Mouse (Mus musculus) midbrain, embryonic 15.5 days (tissue): ENCODE results near the gene Slc25a24. TPM values are rescaled to one million over a fixed set of nuclear protein-coding genes. Genes with fewer than 3 reads are reported as not detected.

Source experiments
- ATAC-seq: fragments of 200-750 bp; cut with Nextera tagmentation; replicated peaks from 2 replicates; pipeline ENCODE4 v1.8.0; 2017; ENCODE audit warnings: moderate TSS enrichment
- H3K27ac ChIP-seq: fragments of 300-500 bp; sonication (generic); 2 replicates; pipeline ENCODE4 v1.5.1; 2015; ENCODE audit warnings: mild to moderate bottlenecking, inconsistent platforms
- H3K27me3 ChIP-seq: fragments of 300-500 bp; sonication (generic); replicated peaks from 2 replicates; pipeline ENCODE4 v1.6.1; 2015; ENCODE audit warnings: inconsistent platforms
- H3K36me3 ChIP-seq: fragments of 300-500 bp; sonication (generic); replicated peaks from 2 replicates; pipeline ENCODE4 v1.6.1; 2015; ENCODE audit warnings: inconsistent platforms
- H3K4me1 ChIP-seq: fragments of 300-500 bp; sonication (generic); 2 replicates; pipeline ENCODE4 v1.6.1; 2015; ENCODE audit warnings: inconsistent platforms
- H3K4me2 ChIP-seq: fragments of 300-500 bp; sonication (generic); 2 replicates; pipeline ENCODE4 v1.6.1; 2015; ENCODE audit warnings: inconsistent platforms, mild to moderate bottlenecking, moderate library complexity
- H3K4me3 ChIP-seq: fragments of 300-500 bp; sonication (generic); 2 replicates; pipeline ENCODE4 v1.5.1; 2015; ENCODE audit warnings: mild to moderate bottlenecking, inconsistent platforms
- H3K9ac ChIP-seq: fragments of 300-500 bp; sonication (generic); 2 replicates; pipeline ENCODE4 v1.6.1; 2015; ENCODE audit warnings: mild to moderate bottlenecking, inconsistent platforms
- H3K9me3 ChIP-seq: fragments of 300-500 bp; sonication (generic); 2 replicates; pipeline ENCODE4 v1.6.1; 2016; ENCODE audit warnings: inconsistent platforms
- WGBS: fragments of 180-500 bp; shearing (Covaris S2); methylation state at CpG from one replicate; pipeline ENCODE4 v1.1.7; 2015; ENCODE audit warnings: mixed read lengths; 5-methylcytosine and 5-hydroxymethylcytosine counted together
- polyA plus RNA-seq: library from polyadenylated mRNA; unstranded; fragments of >200 nt; fragmentation: Nextera tagmentation; extraction: Ambion mirVana; gene quantifications from 2 replicates; pipeline ENCODE4 v1.2.1, GENCODE M21; 2015

Slc25a24 gene
- polyA plus RNA-seq = 4.5 and 5.6 TPM in 2 replicates

DNA sequence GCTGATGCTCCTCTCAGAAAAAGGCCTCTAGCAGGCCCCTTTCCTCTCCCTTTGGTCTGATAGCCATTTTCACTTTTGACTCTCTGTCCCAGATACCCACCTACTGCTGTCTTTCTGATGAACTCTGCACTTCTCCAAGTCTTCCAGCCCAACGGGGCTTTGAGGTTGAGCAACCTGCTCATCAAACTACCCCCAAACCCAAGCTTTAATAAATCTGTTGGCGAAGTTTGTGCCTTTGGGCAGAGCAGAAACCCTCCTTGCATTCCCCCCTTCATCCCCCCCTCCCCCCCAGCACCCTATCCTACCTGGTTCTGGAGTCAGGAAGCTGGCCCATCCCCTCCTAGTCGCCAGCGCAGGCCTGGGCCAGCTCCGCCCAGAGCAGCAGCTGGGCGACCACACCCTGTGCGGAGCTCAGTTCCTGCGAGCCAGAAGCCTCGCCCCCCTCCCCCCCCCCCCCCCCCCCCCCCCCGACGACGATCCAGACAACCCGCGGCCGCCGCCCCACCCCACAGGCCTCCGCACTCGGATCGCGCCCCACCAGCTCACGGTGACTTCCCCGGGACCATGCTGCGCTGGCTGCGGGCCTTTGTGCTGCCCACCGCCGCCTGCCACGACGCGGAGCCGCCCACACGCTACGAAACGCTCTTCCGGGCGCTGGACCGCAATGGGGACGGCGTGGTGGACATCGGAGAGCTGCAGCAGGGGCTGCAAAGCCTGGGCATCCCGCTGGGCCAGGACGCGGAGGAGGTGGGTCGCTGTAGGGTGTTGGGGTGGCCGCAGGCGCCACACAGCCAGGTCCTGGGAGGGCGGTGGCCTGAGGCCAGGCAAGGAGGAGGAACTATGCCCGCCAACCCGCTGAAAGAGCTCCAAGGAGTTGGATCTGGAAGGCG, at the start of gene Slc25a24:
Gene Slc25a24, plus strand, starts transcription at position 509 of the 890 bp plus-strand sequence.
- Histone ChIP-seq H3K4me1 (peaks cover 18% of the 10 kb centered on the region), H3K27ac (peak within 1 kb of the TSS; percentile 64; the same call in 1 of the 2 replicates), H3K4me3 (peak within 1 kb of the TSS; percentile 80), H3K9me3 (no peaks in the 10 kb centered on the region), H3K4me2 (peak within 1 kb of the TSS; percentile 93), H3K36me3 (no peaks in the 10 kb centered on the region), H3K27me3 (no peaks in the 10 kb centered on the region), H3K9ac (peak within 1 kb of the TSS; percentile 87)
- peak; percentile 90 for ATAC-seq
- 2% methylated on average over 35 of the region's 49 CpGs for WGBS

DNA sequence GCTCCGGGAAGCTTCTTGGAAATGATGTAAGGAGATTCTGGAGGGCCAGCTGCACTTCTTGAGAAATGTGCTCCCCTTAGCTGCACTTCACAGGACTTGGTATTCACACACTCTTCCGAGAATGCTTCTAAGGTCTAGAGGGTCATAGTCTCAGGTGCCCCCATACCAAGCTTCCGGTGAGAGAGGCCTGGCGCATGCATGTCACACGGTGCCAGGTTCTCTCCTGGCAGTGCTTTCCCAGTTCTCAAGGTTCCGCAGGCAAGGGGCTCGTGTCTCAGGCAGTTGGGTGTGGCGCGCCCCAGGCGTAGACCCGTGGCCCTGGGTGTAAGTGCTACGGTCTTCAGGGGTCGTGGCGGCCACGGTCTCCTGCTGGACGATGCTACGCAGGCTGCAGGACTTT, 42.8 kb upstream of the Slc25a24 start, which contains the start of gene Slc25a54:
Gene Slc25a54, plus strand, starts transcription at position 301 of the 400 bp plus-strand sequence.
- Histone ChIP-seq H3K27me3 (no peaks in the 10 kb centered on the region), H3K9me3 (no peaks in the 10 kb centered on the region), H3K4me2 (no peak within 1 kb of the TSS), H3K9ac (no peak within 1 kb of the TSS), H3K36me3 (no peaks in the 10 kb centered on the region), H3K4me3 (no peak within 1 kb of the TSS), H3K27ac (no peak within 1 kb of the TSS), H3K4me1 (no peaks in the 10 kb centered on the region)
- ATAC-seq = no peak
- WGBS = 93% methylated on average over 17 of the region's 17 CpGs

DNA sequence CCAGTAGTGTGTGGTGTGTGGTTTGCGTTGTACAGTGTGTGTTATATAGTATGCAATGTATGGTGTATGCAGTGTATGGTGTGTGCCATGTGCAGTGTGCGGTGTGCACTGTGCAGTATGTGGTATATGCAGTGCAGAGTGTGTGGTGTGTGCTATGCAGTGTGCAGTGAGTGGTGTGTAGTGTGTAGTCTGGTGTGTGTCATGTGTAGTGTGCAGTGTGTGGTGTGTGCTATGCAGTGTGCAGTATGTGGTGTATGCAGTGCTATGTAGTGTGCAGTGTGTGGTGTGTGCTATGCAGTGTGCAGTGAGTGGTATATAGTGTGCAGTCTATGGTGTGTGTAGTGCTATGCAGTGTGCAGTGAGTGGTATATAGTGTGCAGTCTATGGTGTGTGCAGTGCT, 38.5 kb upstream of the Slc25a24 start:
- Histone ChIP-seq H3K9ac (no peak overlapping the region), H3K4me1 (no peaks in the 10 kb centered on the region), H3K9me3 (no peaks in the 10 kb centered on the region), H3K27ac (no peak overlapping the region), H3K36me3 (no peaks in the 10 kb centered on the region), H3K27me3 (no peaks in the 10 kb centered on the region), H3K4me2 (no peak overlapping the region), H3K4me3 (no peak overlapping the region)
- WGBS = 93% methylated on average over 2 of the region's 2 CpGs
- ATAC-seq = no peak

DNA sequence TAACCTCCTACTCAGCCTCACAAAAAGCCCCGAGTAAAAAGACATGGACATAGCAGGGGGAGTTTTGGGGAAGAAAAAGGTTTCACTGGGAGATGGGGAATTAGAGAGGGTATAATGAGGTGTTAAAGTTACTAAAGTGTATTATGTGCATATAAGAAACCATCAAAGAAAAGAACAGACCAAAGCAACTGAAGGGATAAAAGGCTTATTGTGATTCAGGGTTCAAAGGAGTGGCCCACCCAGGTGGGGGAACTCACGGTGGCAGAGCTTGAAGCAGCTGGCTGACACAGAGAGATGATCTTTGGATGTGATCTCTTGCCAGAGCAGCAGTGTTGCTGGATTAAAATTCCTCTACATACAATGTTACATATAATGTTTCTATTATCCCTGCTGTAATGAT, 34.5 kb upstream of the Slc25a24 start:
- Histone ChIP-seq H3K9me3 (no peaks in the 10 kb centered on the region), H3K4me1 (no peaks in the 10 kb centered on the region), H3K4me3 (no peak overlapping the region), H3K36me3 (no peaks in the 10 kb centered on the region), H3K9ac (no peak overlapping the region), H3K27me3 (no peaks in the 10 kb centered on the region), H3K27ac (no peak overlapping the region), H3K4me2 (no peak overlapping the region)
- 0 out of 2 replicates have a peak, but pooled peaks have one; percentile 24 for ATAC-seq
- 2% methylated on average over 2 of the region's 2 CpGs for WGBS

DNA sequence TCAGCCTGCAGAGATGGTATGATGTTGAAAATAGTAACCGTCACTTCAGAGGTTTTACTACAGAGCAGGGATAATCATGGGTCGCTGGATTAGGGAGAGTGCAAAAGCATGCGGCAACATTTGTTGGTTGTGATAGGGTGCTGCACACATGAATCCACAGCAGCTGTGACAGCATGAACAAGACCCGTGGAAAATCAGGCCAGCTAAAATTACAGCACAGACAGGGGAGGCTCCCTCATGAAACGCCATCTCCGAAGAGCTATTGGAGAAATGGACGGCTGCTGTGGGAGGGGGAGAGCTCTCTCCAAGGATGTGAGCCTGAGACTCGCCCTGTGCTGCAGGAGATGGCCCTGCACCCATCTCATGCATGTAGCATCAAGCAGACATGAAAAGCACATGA, 18.2 kb upstream of the Slc25a24 start:
- H3K4me2 ChIP-seq = no peak overlapping the region
- no peak overlapping the region for H3K9ac ChIP-seq
- no peaks in the 10 kb centered on the region for H3K27me3 ChIP-seq
- 52% methylated on average over 8 of the region's 8 CpGs for WGBS
- H3K4me1 ChIP-seq = no peaks in the 10 kb centered on the region
- H3K9me3 ChIP-seq = no peaks in the 10 kb centered on the region
- no peak overlapping the region for H3K4me3 ChIP-seq
- no peaks in the 10 kb centered on the region for H3K36me3 ChIP-seq
- H3K27ac ChIP-seq = no peak overlapping the region
- ATAC-seq = no peak

DNA sequence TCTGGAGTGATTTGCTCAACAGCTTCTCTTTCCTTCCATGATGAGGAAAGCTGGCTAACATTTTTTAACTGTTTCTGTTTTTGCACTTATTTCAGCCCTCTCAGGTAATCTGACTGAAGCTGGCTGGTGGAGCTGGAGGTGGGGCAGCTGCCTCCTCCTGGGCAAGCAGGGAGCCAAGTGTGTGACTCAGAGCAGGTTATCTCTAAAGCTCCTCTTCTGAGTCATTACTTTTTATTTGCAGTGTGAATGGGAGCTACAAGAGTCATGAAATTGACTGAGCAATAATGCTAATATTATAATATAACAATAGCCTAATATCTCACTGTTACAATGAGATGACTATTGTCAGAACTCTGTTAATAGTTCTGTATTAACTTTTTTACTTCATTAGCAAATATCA, 5.8 kb upstream of the Slc25a24 start:
- no peaks in the 10 kb centered on the region for H3K9me3 ChIP-seq
- H3K4me1 ChIP-seq = peaks cover 3% of the 10 kb centered on the region; the same call in 1 of the 2 replicates
- no peak overlapping the region for H3K4me3 ChIP-seq
- no peak overlapping the region for H3K9ac ChIP-seq
- ATAC-seq = no peak
- H3K4me2 ChIP-seq = no peak overlapping the region
- no peaks in the 10 kb centered on the region for H3K27me3 ChIP-seq
- no peaks in the 10 kb centered on the region for H3K36me3 ChIP-seq
- no peak overlapping the region for H3K27ac ChIP-seq

DNA sequence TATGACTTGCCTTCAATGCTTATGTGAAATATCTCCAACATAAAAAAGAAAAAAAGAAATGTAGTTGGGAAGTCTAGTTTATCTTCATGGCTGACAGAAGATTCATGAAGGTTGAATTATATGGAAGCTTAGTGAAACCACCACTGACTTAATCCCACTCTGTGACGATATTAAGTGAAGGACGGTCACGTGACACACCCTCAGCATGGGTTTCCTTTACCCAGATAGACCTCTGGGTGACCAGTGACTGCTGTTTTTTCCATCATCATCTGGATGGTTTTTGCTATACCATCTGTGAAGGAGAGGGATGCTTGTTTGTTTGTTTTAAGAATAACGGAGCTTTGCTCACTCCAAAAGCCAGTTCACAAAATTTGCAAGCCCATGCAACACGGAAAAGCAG, 3.4 kb upstream of the Slc25a24 start:
- H3K36me3 ChIP-seq = no peaks in the 10 kb centered on the region
- ATAC-seq = no peak
- 87% methylated on average over 5 of the region's 5 CpGs for WGBS
- no peaks in the 10 kb centered on the region for H3K9me3 ChIP-seq
- no peak overlapping the region for H3K4me2 ChIP-seq
- H3K27me3 ChIP-seq = no peaks in the 10 kb centered on the region
- peaks cover 18% of the 10 kb centered on the region for H3K4me1 ChIP-seq
- no peak overlapping the region for H3K27ac ChIP-seq
- no peak overlapping the region for H3K4me3 ChIP-seq
- H3K9ac ChIP-seq = no peak overlapping the region

DNA sequence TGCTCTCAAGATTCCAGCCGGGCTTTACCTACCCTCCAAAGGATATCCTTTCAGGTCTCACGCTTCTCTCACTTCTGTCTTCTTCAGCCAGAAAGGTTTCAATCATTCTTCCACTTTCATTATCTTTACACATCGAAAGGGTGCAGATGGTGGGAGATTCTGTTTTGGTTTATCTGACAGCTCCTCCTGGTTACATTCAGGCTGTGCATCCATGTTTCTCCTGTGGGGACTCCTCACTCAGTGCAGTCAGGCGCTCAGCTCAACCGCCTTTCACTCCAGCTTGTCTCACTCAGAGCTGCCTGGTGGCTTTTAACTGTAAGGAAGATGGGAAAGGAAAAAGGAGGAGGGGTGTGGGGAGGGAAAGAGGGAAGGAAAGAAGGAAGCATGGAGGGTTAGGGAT, 3.0 kb upstream of the Slc25a24 start:
- Histone ChIP-seq H3K4me1 (peaks cover 18% of the 10 kb centered on the region), H3K9me3 (no peaks in the 10 kb centered on the region), H3K36me3 (no peaks in the 10 kb centered on the region), H3K27ac (no peak overlapping the region), H3K27me3 (no peaks in the 10 kb centered on the region), H3K4me3 (no peak overlapping the region), H3K4me2 (no peak overlapping the region), H3K9ac (no peak overlapping the region)
- 87% methylated on average over 5 of the region's 5 CpGs for WGBS
- ATAC-seq = no peak

DNA sequence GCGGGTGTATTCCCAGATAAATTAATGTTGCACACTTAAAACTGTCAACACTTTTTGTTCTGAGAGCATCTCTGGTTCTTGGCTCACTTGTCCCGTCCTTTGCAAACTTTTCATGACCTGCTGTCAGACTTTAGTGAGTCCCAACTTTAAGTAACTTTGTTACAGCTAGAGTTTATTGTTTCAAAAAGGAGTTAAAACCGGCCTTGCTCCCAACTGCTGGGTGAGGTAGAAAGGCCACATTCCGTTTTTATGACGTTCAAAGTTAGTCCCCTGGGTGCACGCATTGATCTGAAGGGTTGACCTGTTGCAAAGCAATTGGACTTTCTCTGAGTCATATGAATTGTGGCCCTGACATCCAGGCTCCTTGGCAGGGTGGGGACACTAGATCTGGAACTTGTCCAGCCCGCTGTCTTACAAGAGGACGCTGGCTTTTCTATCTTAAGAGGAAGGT, 607 bp downstream of the Slc25a24 start:
- 11% methylated on average over 8 of the region's 8 CpGs for WGBS
- Histone ChIP-seq H3K36me3 (no peaks in the 10 kb centered on the region), H3K27ac (peak overlapping the region; percentile 64; the same call in 1 of the 2 replicates), H3K9ac (peak overlapping the region; percentile 87), H3K4me1 (peaks cover 18% of the 10 kb centered on the region), H3K27me3 (no peaks in the 10 kb centered on the region), H3K4me3 (peak overlapping the region; percentile 80), H3K9me3 (no peaks in the 10 kb centered on the region), H3K4me2 (peak overlapping the region; percentile 93)
- ATAC-seq = no peak; the same call in 1 of the 2 replicates

DNA sequence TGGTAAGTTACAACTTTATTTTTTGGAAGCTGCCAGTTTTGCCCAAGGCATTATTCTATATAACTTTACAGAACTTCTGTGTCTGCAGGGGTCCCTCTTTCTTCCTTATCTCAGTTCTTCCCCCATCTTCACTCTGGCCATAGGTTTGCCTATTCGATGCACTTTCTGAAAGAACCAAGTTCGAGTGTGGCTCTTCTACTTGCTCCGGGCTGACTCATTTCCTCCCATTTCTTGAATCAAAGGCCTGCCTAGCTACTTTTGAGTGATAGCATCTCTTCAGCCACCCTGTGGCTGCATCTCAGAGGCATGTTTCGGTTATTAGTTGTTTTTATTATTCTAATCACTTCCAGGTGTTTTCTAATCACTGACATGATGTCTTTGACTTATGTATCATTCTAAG, 1.1 kb downstream of the Slc25a24 start:
- no peak overlapping the region for H3K27ac ChIP-seq
- H3K9me3 ChIP-seq = no peaks in the 10 kb centered on the region
- WGBS = 66% methylated on average over 4 of the region's 4 CpGs
- no peaks in the 10 kb centered on the region for H3K27me3 ChIP-seq
- H3K4me1 ChIP-seq = peaks cover 18% of the 10 kb centered on the region
- H3K4me3 ChIP-seq = no peak overlapping the region; the same call in 1 of the 2 replicates
- H3K9ac ChIP-seq = no peak overlapping the region
- ATAC-seq = no peak
- peak overlapping the region; percentile 93 for H3K4me2 ChIP-seq
- no peaks in the 10 kb centered on the region for H3K36me3 ChIP-seq

DNA sequence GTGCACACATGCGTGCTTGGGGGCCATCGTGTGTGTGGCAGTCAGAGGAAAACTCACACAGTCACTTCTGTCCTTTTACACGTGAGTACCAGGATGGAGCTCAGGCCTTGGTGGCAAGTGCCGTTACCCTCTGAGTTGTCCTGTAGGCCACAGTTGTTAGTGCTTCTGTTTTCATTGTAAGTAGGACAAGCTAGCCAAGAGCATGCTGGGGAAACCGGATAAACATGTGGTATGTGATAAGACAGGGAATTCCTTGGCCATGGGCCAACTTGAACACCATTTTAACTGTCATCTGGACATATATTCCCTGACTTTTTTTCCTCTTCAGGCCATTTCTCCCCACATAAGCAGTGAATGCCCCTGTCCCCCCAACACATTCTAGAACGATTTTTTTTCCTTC, 2.6 kb downstream of the Slc25a24 start:
- WGBS = 88% methylated on average over 6 of the region's 6 CpGs
- no peak overlapping the region for H3K4me3 ChIP-seq
- H3K27me3 ChIP-seq = no peaks in the 10 kb centered on the region
- no peaks in the 10 kb centered on the region for H3K36me3 ChIP-seq
- H3K27ac ChIP-seq = no peak overlapping the region
- H3K4me1 ChIP-seq = peaks cover 18% of the 10 kb centered on the region
- no peaks in the 10 kb centered on the region for H3K9me3 ChIP-seq
- no peak overlapping the region for H3K4me2 ChIP-seq
- ATAC-seq = no peak
- no peak overlapping the region for H3K9ac ChIP-seq

DNA sequence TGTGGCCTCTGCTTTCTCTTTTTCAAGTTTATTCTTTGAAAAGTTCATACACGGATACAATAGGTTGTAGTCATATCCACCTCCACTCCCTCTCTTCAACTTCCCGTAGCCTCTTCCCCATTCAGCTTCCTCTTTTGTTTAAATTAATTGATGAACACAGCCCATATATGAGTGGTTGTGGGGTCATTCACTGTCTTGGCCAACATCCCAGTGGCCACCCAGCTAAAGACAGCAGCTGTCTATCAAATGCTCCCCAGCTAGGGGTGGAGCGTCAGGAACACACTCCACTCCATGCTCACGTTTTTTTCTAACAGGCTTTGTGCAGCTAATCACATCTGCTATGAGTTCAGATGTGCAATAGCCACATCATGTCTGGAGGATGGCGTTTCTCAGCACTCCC, 6.8 kb downstream of the Slc25a24 start:
- no peak overlapping the region for H3K4me3 ChIP-seq
- H3K36me3 ChIP-seq = no peaks in the 10 kb centered on the region
- no peak for ATAC-seq
- H3K27ac ChIP-seq = no peak overlapping the region
- H3K4me1 ChIP-seq = no peaks in the 10 kb centered on the region
- H3K27me3 ChIP-seq = no peaks in the 10 kb centered on the region
- H3K4me2 ChIP-seq = no peak overlapping the region
- WGBS = 72% methylated on average over 5 of the region's 5 CpGs
- H3K9ac ChIP-seq = no peak overlapping the region
- H3K9me3 ChIP-seq = no peaks in the 10 kb centered on the region

DNA sequence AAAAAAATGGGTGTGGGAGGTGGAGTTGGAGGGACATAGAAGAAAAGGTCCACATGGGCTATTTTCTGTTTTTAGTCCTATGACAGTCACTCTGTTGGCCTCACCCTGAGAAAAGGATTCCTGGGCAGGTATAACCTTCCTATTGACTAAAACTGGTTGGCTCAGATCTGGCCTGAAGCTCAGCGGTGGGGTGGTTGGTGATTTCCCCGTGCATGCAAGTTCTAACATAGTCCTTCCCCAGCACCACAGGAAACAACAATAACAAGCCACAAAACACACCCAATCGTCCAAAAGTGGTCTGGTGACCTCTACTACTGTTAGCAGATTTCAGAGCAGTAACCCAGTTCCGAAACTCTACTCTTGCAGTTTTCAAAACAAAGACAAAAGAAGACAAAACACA, 10.0 kb downstream of the Slc25a24 start:
- no peaks in the 10 kb centered on the region for H3K36me3 ChIP-seq
- H3K4me3 ChIP-seq = no peak overlapping the region
- no peaks in the 10 kb centered on the region for H3K27me3 ChIP-seq
- ATAC-seq = no peak
- H3K4me1 ChIP-seq = no peaks in the 10 kb centered on the region
- no peaks in the 10 kb centered on the region for H3K9me3 ChIP-seq
- H3K4me2 ChIP-seq = no peak overlapping the region
- WGBS = 86% methylated on average over 4 of the region's 4 CpGs
- no peak overlapping the region for H3K27ac ChIP-seq
- H3K9ac ChIP-seq = no peak overlapping the region
